ENCODE assay signal across 13 mouse cellular contexts in the genomic region with DNA sequence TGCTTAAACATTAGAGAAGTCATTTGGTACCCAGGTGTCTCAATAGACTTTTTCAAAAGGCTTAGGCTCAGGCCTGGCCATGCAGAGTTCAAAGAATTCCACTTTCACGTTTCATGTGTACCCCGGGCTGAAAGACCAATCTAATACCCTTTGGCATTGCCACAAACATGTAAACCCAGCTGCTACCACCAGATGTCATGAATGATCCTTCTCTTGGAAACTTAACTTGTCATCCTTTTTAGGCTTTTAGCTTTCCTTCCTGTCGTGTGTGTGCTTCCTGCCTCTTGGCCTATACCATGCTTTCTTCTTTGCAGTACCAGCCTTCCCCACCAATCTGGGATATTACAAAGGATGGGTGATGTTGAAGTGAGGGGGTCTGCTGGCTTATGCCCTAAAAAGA.
DNase-seq lines count a peak whose midpoint lies in the region; ATAC-seq and TF ChIP-seq lines count a peak whose summit lies in the region.
"Had no signal": no experiment of that assay in that cellular context is flagged by ENCODE, and none has a peak within 500 bp of the region (broad histone marks: within the 10 kb centered on the region; RNA-seq: fewer than 3 reads in every experiment).

No protein-coding gene starts in this region.

- peak; percentile 6 for DNase-seq in forebrain, embryonic 14.5 days (ENCODE audit: low spot score)
- peak; percentile 11 for DNase-seq in kidney, postnatal 14 days
- no peak for DNase-seq in testis, postnatal 14 days (ENCODE audit: low spot score)
- no peak for DNase-seq in stomach, postnatal 0 days (ENCODE audit: low spot score)
- no peak for DNase-seq in T-cell, adult 2 months (ENCODE audit: low spot score)
- DNase-seq: cerebellum, adult 9-10 months; left cerebral cortex, postnatal 4 days; right cerebral cortex, adult 18-20 months had no signal

- TF ChIP-seq CTCF in testis, adult 2 months (IDR thresholded peaks at IDR 0.05; ENCODE audit: control insufficient read depth, insufficient read depth, insufficient replicate concordance, low read depth, low read length) = no peak
- peak; percentile 69 for TF ChIP-seq CTCF in stomach, postnatal 0 days (IDR thresholded peaks at IDR 0.05; ENCODE audit: low read depth)

- TF ChIP-seq EP300 in stomach, postnatal 0 days (optimal IDR thresholded peaks at IDR 0.05) = no peak

- no peaks in the 10 kb centered on the region for H3K4me1 ChIP-seq in forebrain, embryonic 14.5 days (ENCODE audit: control insufficient read depth, insufficient read depth, low read length)
- H3K4me1 ChIP-seq in forebrain, embryonic 12.5 days = no peaks in the 10 kb centered on the region
- H3K4me1 ChIP-seq in kidney, embryonic 14.5 days (ENCODE audit: control insufficient read depth, insufficient read depth, low read length) = no peaks in the 10 kb centered on the region
- 0 out of 2 replicates have a peak, but pooled peaks cover 3% of the 10 kb centered on the region for H3K4me1 ChIP-seq in testis, adult 2 months (ENCODE audit: control insufficient read depth, insufficient read depth, low read length)
- no peaks in the 10 kb centered on the region for H3K4me1 ChIP-seq in stomach, postnatal 0 days (replicated peaks; ENCODE audit: control insufficient read depth, insufficient read depth)

- H3K27ac ChIP-seq in forebrain, embryonic 14.5 days (ENCODE audit: low read depth, low read length) = no peak overlapping the region
- no peak overlapping the region for H3K27ac ChIP-seq in forebrain, embryonic 12.5 days
- no peak overlapping the region for H3K27ac ChIP-seq in kidney, embryonic 14.5 days (ENCODE audit: low read depth, low read length)
- H3K27ac ChIP-seq in testis, adult 2 months (ENCODE audit: control insufficient read depth, insufficient read depth, low read depth, low read length) = peak overlapping the region; percentile 19; the same call in 1 of the 2 replicates
- H3K27ac ChIP-seq in stomach, postnatal 0 days (replicated peaks) = no peak overlapping the region

- H3K4me2 ChIP-seq in forebrain, embryonic 14.5 days (ENCODE audit: low read length) = no peak overlapping the region
- no peak overlapping the region for H3K4me2 ChIP-seq in forebrain, embryonic 12.5 days
- H3K4me2 ChIP-seq in kidney, embryonic 14.5 days (replicated peaks; ENCODE audit: low read depth, low read length) = no peak overlapping the region
- no peak overlapping the region for H3K4me2 ChIP-seq in stomach, postnatal 0 days (replicated peaks; ENCODE audit: low read depth)

- H3K36me3 ChIP-seq in forebrain, embryonic 14.5 days (ENCODE audit: control insufficient read depth, insufficient read depth, low read length) = no peaks in the 10 kb centered on the region
- H3K36me3 ChIP-seq in forebrain, embryonic 12.5 days (replicated peaks) = no peaks in the 10 kb centered on the region
- H3K36me3 ChIP-seq in kidney, embryonic 14.5 days (ENCODE audit: control insufficient read depth, insufficient read depth, low read length) = no peaks in the 10 kb centered on the region
- no peaks in the 10 kb centered on the region for H3K36me3 ChIP-seq in testis, adult 2 months (ENCODE audit: control insufficient read depth, insufficient read depth, low read length)
- no peaks in the 10 kb centered on the region for H3K36me3 ChIP-seq in stomach, postnatal 0 days (ENCODE audit: control insufficient read depth, insufficient read depth, low read length)

- WGBS in forebrain, embryonic 14.5 days = 61% methylated on average over 3 of the region's 3 CpGs
- WGBS in forebrain, embryonic 12.5 days = 68% methylated on average over 3 of the region's 3 CpGs
- WGBS in kidney, embryonic 14.5 days = 49% methylated on average over 3 of the region's 3 CpGs
- WGBS in stomach, postnatal 0 days = 33% methylated on average over 3 of the region's 3 CpGs

- no peak for ATAC-seq in forebrain, embryonic 14.5 days
- no peak for ATAC-seq in forebrain, embryonic 12.5 days (ENCODE audit: low FRiP score)
- ATAC-seq in kidney, embryonic 14.5 days (ENCODE audit: low FRiP score, low TSS enrichment) = no peak
- no peak for ATAC-seq in stomach, postnatal 0 days (ENCODE audit: low FRiP score, low TSS enrichment)
- ATAC-seq: CD4-positive, CD25-positive, alpha-beta regulatory T cell, adult 4 months had no signal

- no peaks in the 10 kb centered on the region for H3K9me3 ChIP-seq in forebrain, embryonic 14.5 days (replicated peaks; ENCODE audit: control insufficient read depth, low read length)
- H3K9me3 ChIP-seq in forebrain, embryonic 12.5 days = no peaks in the 10 kb centered on the region
- no peaks in the 10 kb centered on the region for H3K9me3 ChIP-seq in kidney, embryonic 14.5 days (ENCODE audit: control insufficient read depth, low read length)
- no peaks in the 10 kb centered on the region for H3K9me3 ChIP-seq in stomach, postnatal 0 days (ENCODE audit: control insufficient read depth, low read length)

- H3K9ac ChIP-seq in forebrain, embryonic 14.5 days (ENCODE audit: low read length) = no peak overlapping the region
- no peak overlapping the region for H3K9ac ChIP-seq in forebrain, embryonic 12.5 days
- H3K9ac ChIP-seq in kidney, embryonic 14.5 days (ENCODE audit: low read depth, low read length) = no peak overlapping the region
- no peak overlapping the region for H3K9ac ChIP-seq in stomach, postnatal 0 days (ENCODE audit: low read length)

- H3K4me3 ChIP-seq in forebrain, embryonic 14.5 days (ENCODE audit: low read depth, low read length) = no peak overlapping the region
- H3K4me3 ChIP-seq in forebrain, embryonic 12.5 days (replicated peaks) = no peak overlapping the region
- H3K4me3 ChIP-seq in kidney, embryonic 14.5 days (ENCODE audit: low read length) = no peak overlapping the region
- H3K4me3 ChIP-seq in testis, adult 2 months (ENCODE audit: control insufficient read depth, low read depth, low read length) = no peak overlapping the region
- H3K4me3 ChIP-seq in stomach, postnatal 0 days (ENCODE audit: low read depth, low read length) = no peak overlapping the region
- H3K4me3 ChIP-seq: erythroblast, embryonic 14.5 days had no signal

- TF ChIP-seq POLR2A in testis, adult 2 months (IDR thresholded peaks at IDR 0.05; ENCODE audit: control insufficient read depth, low read depth, low read length) = no peak

- H3K27me3 ChIP-seq in forebrain, embryonic 14.5 days (replicated peaks; ENCODE audit: control insufficient read depth, insufficient read depth, low read length) = no peaks in the 10 kb centered on the region
- no peaks in the 10 kb centered on the region for H3K27me3 ChIP-seq in forebrain, embryonic 12.5 days
- no peaks in the 10 kb centered on the region for H3K27me3 ChIP-seq in kidney, embryonic 14.5 days (ENCODE audit: control insufficient read depth, insufficient read depth, low read length)
- no peaks in the 10 kb centered on the region for H3K27me3 ChIP-seq in testis, adult 2 months (ENCODE audit: control insufficient read depth, insufficient read depth, low read length)
- no peaks in the 10 kb centered on the region for H3K27me3 ChIP-seq in stomach, postnatal 0 days (ENCODE audit: control insufficient read depth, insufficient read depth, low read length)

Comparison
In these comparisons a context has a peak if more than half of its experiments do, and no peak if none do; other contexts are left out.
1. DNase-seq: peak in forebrain, embryonic 14.5 days (single experiment) and kidney, postnatal 14 days (single experiment); none in testis, postnatal 14 days (single experiment), stomach, postnatal 0 days (single experiment) and T-cell, adult 2 months (single experiment).